Mouse (Mus musculus) small intestine, adult 2 months (tissue): ENCODE results near the gene Hoxc5. TPM values are rescaled to one million over a fixed set of nuclear protein-coding genes. Genes with fewer than 3 reads are reported as not detected.

ENCODE experiments used
- H3K27ac ChIP-seq: fragments of 200-500 bp; 2 replicates; pipeline ENCODE4 v1.5.1; 2012; ENCODE audit warnings: low read depth, low read length, control low read depth, inconsistent platforms; ENCODE audit not compliant: insufficient read depth
- H3K27me3 ChIP-seq: fragments of 200-500 bp; 2 replicates; pipeline ENCODE4 v1.6.1; 2012; ENCODE audit warnings: mild to moderate bottlenecking, moderate library complexity, low read length, inconsistent platforms; ENCODE audit not compliant: control insufficient read depth, insufficient read depth
- H3K36me3 ChIP-seq: fragments of 200-500 bp; 2 replicates; pipeline ENCODE4 v1.6.1; 2012; ENCODE audit warnings: mild to moderate bottlenecking, low read length, control low read depth, inconsistent platforms; ENCODE audit not compliant: control insufficient read depth, insufficient read depth
- H3K4me1 ChIP-seq: fragments of 200-500 bp; 2 replicates; pipeline ENCODE4 v1.6.1; 2012; ENCODE audit warnings: low read length, inconsistent platforms, mixed read lengths; ENCODE audit not compliant: control insufficient read depth, insufficient read depth, insufficient read length
- H3K4me3 ChIP-seq: fragments of 200-500 bp; 2 replicates; pipeline ENCODE4 v1.5.1; 2012; ENCODE audit warnings: low read depth, mild to moderate bottlenecking, control low read depth, inconsistent platforms, low read length, moderate library complexity
- CTCF ChIP-seq: fragments of 200-500 bp; IDR thresholded peaks from 2 replicates; pipeline ENCODE4 v1.5.1; 2012; ENCODE audit warnings: low read depth, mild to moderate bottlenecking, control low read depth, inconsistent platforms, low read length, moderate library complexity, mixed read lengths; ENCODE audit not compliant: insufficient replicate concordance, insufficient read length; ENCODE audit errors: extremely low read depth
- POLR2A ChIP-seq: fragments of 200-500 bp; IDR thresholded peaks from 2 replicates; pipeline ENCODE4 v1.6.1; 2012; ENCODE audit warnings: low read depth, mild to moderate bottlenecking, control low read depth, inconsistent platforms, low read length, moderate library complexity
- WGBS: fragments of 180-500 bp; shearing (Covaris S2); methylation state at CpG from one replicate; pipeline ENCODE4 v1.1.7; 2018; 5-methylcytosine and 5-hydroxymethylcytosine counted together
- polyA plus RNA-seq: library from polyadenylated mRNA; depleted of rRNA; stranded (reverse); fragments of >200 nt; gene quantifications from 2 replicates; pipeline ENCODE4 v1.2.3, GENCODE M21; 2012

Gene Hoxc5
- polyA plus RNA-seq, 1 experiment: 1.7 TPM

DNA sequence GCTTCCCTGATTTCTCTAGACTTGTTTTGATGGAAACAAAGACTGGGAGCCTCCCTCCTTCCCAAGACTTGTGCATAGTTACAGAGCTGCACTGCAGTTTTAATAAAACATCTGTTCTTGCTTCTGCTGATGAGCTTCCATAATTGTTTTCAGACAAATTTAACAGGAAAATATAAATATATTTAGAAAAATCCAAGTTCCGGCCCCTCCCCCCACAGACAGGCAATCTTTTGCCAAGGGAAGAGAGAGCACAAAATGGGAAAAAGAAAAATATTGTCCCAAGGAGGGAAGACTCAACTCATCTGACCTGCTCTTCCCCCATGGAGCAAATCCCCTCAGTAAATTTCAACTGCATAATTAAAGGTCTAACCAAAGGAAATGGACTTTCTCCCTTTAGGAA is 39.1 kb downstream of the Hoxc5 start:
- no peak overlapping the region for H3K4me3 ChIP-seq
- 0 out of 2 replicates have a peak overlapping the region, but pooled peaks have one; percentile 52 for H3K27ac ChIP-seq
- TF ChIP-seq CTCF (no peak), POLR2A (no peak)
- peaks cover 2% of the 10 kb centered on the region; the same call in 1 of the 2 replicates for H3K4me1 ChIP-seq
- no peaks in the 10 kb centered on the region for H3K36me3 ChIP-seq
- 47% methylated on average over 1 of the region's 1 CpGs for WGBS
- H3K27me3 ChIP-seq: peaks cover 50% of the 10 kb centered on the region

DNA sequence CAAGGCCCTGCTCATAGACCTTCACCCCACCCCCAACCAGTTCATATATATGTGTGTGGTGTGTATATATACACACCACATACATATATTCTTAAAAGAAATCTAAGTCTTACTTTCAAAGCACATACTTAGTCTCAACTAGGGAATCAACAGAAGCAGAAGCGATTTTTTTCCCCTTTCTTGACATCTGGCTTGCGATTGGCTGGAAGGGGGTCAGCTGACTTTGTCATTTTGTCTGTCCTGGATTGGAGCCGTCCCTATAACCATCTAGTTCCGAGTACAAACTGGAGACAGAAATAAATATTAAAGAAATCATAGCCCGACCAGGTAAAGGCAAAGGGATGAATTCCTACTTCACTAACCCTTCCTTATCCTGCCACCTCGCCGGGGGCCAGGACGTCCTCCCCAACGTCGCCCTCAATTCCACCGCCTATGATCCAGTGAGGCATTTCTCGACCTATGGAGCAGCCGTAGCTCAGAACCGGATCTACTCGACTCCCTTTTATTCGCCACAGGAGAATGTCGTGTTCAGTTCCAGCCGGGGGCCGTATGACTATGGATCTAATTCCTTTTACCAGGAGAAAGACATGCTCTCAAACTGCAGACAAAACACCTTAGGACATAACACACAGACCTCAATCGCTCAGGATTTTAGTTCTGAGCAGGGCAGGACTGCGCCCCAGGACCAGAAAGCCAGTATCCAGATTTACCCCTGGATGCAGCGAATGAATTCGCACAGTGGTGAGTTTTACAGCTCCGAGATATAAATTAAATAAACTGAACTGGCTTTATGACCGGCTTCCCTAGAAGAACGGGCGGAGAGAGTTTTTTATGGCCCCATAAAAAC is 42.2 kb downstream of the Hoxc5 start:
- H3K4me3 ChIP-seq: peak overlapping the region; percentile 54
- H3K27me3 ChIP-seq: peaks cover 64% of the 10 kb centered on the region
- H3K36me3 ChIP-seq: no peaks in the 10 kb centered on the region
- H3K4me1 ChIP-seq: peaks cover 2% of the 10 kb centered on the region
- H3K27ac ChIP-seq: peak overlapping the region; percentile 68
- TF ChIP-seq CTCF (no peak), POLR2A (no peak)
- 4% methylated on average over 27 of the region's 27 CpGs for WGBS

DNA sequence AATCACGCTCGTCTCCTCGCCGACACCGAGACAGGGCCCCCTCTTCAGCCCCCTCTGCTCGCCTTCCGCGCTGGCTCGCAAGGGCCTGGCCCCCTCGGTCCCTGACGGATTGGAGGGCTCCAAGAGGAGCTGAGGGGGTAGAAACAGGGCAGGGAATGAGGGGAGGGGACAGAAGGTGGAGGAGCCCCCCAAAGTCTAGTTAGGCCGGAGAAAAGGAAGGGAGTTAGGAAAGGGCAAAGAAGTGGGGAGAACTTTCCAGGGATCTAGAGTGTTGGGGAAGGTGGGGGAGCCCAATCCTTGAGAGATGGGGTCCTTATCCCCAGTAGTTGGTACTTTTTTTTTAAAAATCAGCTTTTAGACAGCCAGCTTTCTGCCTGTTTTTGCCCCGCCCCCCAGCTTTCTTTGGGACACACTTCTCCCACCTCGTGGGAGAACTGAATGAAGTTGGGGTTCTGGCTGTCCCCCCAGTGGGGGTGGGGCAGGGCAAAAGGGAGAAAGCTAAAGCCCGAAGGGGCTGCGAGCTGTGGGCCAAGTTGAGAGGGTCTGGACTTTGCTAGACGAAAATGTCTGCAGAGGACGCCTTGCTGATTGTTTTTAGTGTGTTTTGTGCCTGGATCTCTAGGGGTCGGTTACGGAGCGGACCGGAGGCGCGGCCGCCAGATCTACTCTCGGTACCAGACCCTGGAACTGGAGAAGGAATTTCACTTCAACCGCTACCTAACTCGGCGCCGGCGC is 43.0 kb downstream of the Hoxc5 start:
- Histone ChIP-seq H3K36me3 (no peaks in the 10 kb centered on the region), H3K4me3 (peak overlapping the region; percentile 54), H3K27ac (peak overlapping the region; percentile 68), H3K4me1 (peaks cover 2% of the 10 kb centered on the region), H3K27me3 (peaks cover 71% of the 10 kb centered on the region)
- 6% methylated on average over 31 of the region's 31 CpGs for WGBS
- no peak for TF ChIP-seq CTCF
- no peak for TF ChIP-seq POLR2A

DNA sequence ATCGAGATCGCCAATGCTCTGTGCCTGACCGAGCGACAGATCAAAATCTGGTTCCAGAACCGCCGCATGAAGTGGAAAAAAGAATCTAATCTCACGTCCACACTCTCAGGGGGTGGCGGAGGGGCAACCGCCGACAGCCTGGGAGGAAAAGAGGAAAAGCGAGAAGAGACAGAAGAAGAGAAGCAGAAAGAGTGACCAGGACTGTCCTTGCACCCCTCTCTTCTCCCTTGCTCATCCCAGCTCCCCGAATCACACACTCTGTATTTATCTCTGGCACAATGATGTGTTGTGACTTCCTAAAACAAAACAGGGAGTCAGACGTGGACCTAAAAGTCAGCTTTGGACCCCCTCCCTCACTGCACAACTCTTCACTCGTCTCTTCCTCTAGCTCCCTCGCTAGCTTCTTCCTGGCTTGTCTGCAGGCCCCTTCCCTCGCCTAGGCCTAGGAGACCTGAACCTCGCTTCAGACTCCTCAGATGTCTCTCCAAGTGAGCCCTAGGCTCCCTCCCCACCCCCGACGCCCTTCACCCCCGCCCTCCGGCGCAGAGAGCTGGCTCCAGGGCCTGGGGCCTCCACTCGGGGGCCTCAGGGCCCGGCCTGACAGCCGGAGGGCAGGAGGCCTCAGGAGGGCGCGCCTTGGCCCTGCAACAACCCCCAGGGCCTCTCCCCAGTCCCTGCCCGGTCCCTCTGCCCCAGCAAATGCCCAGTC is 43.8 kb downstream of the Hoxc5 start:
- TF ChIP-seq POLR2A (no peak), CTCF (no peak)
- H3K36me3 ChIP-seq: no peaks in the 10 kb centered on the region
- 7% methylated on average over 28 of the region's 28 CpGs for WGBS
- H3K27ac ChIP-seq: peak overlapping the region; percentile 68; the same call in 1 of the 2 replicates
- peak overlapping the region; percentile 54 for H3K4me3 ChIP-seq
- peaks cover 71% of the 10 kb centered on the region for H3K27me3 ChIP-seq
- peaks cover 2% of the 10 kb centered on the region for H3K4me1 ChIP-seq

DNA sequence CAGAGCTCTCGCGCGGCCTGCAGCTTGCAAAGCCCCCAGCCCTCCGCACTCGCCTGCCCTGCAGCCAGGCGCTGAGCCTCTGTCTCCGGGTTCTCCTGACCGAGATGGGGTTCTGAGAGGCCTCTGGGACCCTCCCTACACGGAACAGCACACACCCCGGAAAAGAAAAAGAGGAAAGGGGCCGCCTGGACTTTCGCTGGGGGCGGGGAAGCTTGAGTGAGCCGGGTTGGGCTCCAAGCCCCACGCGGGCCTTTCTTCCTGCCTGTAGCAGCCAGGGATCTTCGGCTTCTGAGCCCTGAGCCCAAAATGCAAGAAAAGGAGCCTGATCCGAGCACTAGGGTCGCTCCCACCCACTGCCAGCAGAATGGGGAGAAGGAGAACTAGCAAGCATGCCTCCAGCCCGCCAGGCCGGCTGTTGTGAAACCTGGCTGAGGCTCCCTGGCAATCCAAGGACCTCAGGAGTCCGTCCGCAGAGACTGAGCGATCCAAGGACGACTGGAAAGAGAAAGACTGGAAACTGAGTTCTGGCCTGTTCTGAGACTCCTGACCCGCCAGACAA is 44.8 kb downstream of the Hoxc5 start:
- TF ChIP-seq CTCF: no peak
- no peak for TF ChIP-seq POLR2A
- Histone ChIP-seq H3K4me1 (peaks cover 2% of the 10 kb centered on the region), H3K4me3 (peak overlapping the region; percentile 40), H3K27ac (peak overlapping the region; percentile 16; the same call in 1 of the 2 replicates), H3K27me3 (peaks cover 66% of the 10 kb centered on the region), H3K36me3 (no peaks in the 10 kb centered on the region)
- WGBS: 15% methylated on average over 26 of the region's 26 CpGs

DNA sequence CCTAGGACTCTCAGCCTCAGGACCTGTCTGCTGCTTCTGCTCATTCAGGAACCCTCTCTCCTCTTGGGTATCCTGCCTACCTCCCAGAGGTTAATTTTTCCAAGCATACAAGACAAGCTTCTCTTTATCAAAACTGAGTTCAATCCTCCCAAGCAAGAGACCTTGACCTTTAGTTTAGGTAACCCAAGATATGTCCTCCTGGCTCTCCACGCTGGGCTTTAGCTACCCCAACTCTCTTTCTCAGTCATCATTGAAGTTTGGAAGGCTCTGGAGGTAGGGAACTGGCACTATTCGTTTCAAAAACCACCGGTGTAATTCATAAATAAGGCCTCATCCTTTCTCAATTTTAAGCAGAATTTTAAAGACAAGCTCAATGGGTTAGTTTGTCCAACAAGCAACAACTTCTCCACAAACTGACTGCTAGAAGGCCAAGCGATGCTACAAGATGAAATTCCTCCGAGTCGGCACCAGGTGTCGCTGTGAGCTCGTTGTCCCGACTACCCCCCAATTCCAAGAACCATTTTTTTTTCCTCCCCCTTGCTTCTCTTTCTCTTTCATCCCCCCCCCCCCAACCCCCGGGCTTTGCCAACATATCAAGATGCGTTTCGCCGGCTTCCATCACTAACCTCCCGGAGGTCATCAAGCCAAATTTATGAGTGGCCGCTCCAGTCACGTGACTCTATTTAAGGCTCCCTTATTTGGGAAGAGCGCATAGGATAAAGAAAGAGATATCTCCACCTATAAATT is 46.2 kb downstream of the Hoxc5 start:
- H3K27ac ChIP-seq: peak overlapping the region; percentile 80
- WGBS: 7% methylated on average over 17 of the region's 17 CpGs
- peaks cover 73% of the 10 kb centered on the region for H3K27me3 ChIP-seq
- 0 out of 2 replicates have a peak overlapping the region, but pooled peaks have one; percentile 8 for H3K4me3 ChIP-seq
- peaks cover 2% of the 10 kb centered on the region for H3K4me1 ChIP-seq
- no peak for TF ChIP-seq POLR2A
- peak; percentile 78; the same call in 1 of the 2 replicates for TF ChIP-seq CTCF
- H3K36me3 ChIP-seq: no peaks in the 10 kb centered on the region
